Mouse (Mus musculus): ENCODE measurements around the gene Ly86.

DNA sequence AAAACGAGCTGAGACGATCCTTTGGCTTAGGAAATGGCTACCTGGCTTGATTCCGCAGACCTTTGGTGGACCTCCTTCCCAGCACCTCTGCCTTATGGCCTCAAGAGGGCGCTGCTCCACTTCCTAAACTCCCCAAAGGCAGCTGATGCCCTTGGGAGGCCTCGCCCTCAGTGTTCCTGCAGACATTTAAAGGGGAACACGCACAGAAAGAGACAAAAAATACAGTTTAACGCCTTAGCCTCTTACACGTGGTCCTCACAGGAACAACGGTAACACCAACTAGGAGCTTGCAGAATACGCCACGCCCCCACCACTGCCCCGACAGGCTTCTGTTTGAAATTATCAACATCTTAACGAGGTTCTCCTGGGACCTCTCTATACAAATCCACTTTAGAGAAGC is 108.2 kb downstream of the Ly86 start:
- TF ChIP-seq CTCF (IDR thresholded peaks at IDR 0.05; ENCODE audit: low read depth) (peak; percentile 95), EP300 (IDR thresholded peaks at IDR 0.05; ENCODE audit: low read depth) (no peak)
